Mouse (Mus musculus) R1 (cell line): Measurements from ENCODE around the gene Shank3.

Source experiments
- DNase-seq: peaks from one replicate; pipeline ENCODE4 v3.0.0-alpha.2; 2018; ENCODE audit warnings: low read depth, low spot score

The Shank3 gene

GRCm38 (mm10) chr15:89477091-89477491 lies 22.3 kb upstream of the Shank3 start, which contains the start of gene Arsa:
Arsa (minus strand) TSS chr15:89477425.
- no peak for DNase-seq

DNA sequence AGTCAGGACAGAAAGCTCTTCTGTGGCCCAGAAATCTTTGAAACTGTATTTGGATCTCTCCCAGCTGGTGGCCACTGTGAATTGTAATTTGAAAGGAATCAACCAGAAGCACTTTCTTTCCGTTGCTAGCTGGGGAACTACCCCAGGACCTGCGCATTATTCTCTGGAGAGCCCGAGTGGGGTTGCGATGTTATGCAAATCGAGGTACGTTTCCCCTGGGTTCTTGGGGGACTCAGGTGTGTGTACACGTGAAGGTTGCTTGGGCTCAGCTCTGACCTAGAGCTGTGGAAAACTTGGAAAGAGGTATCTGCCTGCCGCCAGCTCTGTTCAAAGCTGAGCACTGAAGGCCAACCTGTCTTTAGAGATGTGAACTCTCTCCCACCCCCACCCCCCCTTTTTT lies 21.6 kb upstream of the Shank3 start:
- DNase-seq: peak; percentile 88

DNA sequence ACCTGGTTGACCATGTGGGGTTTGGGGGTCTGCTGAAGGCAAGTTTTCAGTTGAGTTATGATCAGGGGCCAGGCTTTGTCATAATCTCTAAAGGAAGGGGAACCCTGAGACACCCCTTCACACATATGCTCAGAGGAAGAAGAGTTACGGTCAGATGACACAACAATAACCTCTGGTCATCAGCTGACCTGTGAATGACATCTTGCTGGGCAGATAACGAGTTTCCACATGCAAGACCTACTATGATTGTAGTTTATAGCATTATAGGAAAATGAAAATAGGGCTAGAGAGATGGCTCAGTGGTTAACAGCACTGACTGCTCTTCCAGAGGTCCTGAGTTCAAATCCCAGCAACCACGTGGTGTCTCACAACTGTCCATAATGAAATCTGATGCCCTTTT lies 20.8 kb upstream of the Shank3 start:
- no peak for DNase-seq

DNA sequence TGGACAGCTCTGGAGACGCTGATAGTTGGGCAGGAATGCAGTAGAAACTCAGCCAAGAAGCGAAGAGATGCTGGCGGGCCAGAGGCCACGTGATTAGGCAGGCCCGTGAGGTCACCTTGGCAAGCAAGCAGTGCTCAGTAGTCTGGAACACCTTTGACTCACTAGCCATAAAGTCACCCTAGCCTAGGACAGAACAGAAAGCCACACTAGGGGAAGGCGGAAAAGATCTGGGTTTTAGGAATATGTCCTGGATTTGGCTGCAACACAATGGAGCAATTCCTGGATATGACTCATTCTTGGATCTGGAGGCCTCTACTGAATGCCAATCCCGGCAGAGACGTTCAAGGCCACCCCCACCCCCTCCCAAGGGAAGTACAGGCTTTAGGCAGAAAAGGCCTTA lies 18.8 kb upstream of the Shank3 start:
- DNase-seq: peak; percentile 74

- no peak for DNase-seq
These were observed 11.2 kb upstream of the Shank3 start for GRCm38 (mm10) chr15:89488182-89488581.

DNA sequence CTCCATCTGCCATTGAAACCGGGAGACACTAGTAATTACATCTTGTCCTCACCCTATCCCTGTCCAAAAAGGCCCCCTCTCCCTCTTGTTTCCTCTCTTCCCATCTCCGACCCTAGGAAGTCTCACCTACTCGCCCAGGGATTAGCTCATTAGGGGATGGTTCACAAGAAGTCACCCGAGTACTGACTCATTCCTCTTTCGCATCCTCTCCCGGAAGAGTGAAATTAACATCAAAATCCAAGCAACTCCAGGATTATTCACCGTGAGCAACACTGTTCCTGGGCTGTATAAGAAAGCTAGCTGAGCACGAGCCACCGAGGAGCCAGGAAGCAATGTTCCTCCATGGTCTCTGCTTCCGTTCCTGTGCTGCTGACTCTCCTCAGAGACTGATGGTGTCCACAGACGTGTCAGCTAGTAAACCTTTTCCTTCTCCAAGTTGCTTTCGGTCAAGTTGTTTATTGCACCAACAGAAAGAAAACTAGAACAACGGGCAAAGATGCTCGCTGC lies 10.8 kb upstream of the Shank3 start:
- DNase-seq: peak; percentile 87

DNA sequence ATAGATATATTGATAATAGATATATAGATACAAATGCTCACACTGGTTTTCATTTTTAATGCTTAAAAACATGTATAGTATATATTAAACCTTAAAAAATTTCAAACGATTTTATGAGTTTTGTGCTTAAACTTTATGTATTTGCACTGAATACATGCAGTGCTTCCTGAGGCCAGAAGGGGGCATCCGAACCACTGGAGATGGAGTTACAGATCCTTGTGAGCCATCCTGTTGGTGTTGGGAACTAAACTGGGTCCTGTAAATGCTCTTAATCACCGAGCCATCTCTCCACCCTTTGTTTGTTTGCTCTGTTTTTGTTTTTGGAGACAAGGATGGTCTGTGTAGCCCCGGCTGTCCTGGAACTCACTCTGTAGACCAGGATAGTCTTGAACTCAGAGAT lies 4.5 kb upstream of the Shank3 start:
- peak; percentile 66 for DNase-seq

DNA sequence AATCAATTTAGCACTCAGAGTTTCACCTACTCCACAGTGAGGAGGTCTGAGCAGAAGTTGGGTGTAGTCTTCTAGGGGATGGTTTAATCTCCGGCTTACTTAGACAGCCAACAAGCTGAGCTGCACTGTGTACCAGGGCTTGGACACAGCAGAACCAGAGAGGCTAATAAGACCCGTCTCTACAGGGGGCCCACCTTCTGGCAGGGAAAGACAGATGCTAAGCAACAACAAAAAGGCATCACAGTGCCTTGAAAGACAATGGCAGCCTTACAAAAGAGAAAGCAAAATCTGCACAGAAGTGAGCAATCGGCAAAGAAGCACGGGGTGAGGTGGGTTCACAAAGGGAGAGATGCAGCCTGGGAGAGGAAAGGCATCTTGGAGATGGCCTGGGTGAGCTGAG lies 3.3 kb upstream of the Shank3 start:
- DNase-seq: peak; percentile 88

- DNase-seq: no peak
These were observed 2.6 kb upstream of the Shank3 start for GRCm38 (mm10) chr15:89496841-89497240.

- no peak for DNase-seq
These were observed 1.9 kb upstream of the Shank3 start for GRCm38 (mm10) chr15:89497391-89498048.

DNA sequence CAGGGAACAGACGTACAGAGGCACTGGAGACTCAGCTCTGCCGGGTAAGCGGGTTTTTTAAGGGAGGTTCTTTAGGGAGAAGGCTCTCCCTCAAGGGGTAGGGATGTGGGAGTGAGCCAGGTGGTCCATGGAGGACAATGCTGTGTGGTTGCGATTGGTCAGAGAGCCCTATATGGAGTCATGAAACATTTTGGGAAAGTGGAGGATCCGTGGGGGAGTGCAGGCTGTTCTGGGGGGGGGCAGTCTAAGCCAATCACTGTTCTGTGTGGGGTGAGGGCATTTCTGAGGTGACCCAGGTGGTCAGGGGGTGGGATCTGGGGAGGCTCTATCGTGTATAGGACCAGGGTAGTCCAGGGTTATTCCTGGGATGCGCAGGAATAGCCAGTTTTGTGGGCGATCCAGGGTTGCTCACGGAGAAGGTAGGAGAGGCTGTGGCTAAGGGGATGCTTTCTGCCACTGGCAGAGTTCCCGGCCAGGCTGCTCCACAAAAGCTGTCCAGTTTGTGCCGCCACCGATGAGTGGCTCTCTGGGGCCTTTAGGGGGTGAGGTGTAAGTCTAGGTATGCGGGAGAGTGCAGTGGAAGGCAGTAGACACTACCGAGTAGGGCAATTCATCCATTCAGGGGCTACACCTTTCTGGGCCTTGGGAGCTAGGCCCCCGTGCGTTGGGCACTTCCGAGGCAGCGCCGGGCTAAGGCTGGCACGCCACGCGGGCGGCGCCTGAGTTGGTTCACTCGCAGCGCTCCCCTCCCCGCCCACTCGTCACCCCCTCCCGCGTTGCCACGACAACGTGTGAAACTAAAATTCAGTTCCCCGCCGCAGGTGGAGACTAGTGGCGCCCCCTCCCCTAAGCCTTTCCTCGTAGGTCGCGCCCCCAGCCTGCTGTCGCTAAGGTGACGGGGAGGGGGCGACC lies 1.1 kb upstream of the Shank3 start:
- DNase-seq: peak; percentile 77

DNA sequence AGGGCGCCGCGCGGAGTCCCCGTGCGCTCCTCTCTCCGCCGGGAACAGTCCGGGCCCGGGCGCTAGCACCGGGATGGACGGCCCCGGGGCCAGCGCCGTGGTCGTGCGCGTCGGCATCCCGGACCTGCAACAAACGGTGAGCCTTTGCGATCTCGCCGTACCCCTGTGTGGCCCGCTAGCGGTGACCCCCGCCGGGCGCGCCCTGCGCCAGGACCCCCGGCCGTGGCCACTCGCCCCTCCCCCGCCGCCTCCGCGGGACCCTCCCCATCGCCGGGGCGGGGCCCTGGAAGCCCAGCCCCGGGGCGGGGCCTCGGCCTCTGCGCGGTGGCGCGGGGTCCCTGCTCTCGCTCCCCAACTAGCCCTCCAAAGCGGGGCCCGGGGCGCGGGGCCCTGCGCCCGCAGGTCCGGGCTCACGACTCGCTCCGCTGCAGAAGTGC lies 379 bp downstream of the Shank3 start:
- no peak for DNase-seq

GRCm38 (mm10) chr15:89500221-89500791 lies 883 bp downstream of the Shank3 start:
- peak; percentile 93 for DNase-seq

- DNase-seq: no peak
These were observed 1.9 kb downstream of the Shank3 start for GRCm38 (mm10) chr15:89501321-89501720.

GRCm38 (mm10) chr15:89504838-89505237 lies 5.4 kb downstream of the Shank3 start:
- DNase-seq: no peak

DNA sequence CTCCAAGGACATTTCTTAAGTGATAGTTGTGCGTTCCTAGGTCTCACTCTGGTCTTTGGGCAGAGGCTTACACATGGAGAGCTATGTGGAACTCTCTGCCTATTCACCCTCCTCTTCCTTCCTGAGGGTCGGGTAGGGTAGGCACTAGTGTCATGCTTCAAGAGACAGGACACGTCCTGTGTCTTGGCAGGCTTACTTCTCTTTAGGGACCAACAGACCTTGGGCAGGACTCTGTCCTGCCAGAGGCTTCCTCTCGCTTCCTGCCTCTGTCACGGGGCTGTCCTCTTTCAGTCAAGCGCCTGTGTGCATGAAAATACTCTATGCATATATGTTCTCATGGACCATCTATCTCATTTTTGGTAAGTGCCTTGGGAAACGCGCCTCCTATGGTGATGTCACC lies 8.3 kb downstream of the Shank3 start:
- DNase-seq: no peak

- DNase-seq: no peak
These were observed 13.3 kb downstream of the Shank3 start for GRCm38 (mm10) chr15:89512679-89513078.

DNA sequence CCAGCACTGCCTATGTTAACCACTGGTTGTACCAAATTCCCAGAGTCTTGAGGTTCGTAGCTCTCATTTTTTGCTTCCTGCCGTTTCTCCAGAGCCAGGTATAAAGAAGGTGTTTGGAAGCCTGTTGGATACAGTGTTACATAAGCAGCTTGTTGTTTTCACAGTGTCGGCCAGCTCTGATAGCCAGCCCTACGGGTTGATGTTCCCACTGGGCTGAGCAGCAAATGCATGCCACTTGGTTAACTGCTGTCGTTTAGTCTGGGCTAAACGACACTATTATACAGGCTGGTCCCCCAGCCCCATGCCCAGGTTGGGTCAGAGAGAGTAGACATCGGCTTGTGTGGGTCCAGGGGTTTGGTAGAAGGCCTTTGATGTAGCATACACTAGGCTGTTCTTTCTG lies 22.5 kb downstream of the Shank3 start:
- no peak for DNase-seq

DNA sequence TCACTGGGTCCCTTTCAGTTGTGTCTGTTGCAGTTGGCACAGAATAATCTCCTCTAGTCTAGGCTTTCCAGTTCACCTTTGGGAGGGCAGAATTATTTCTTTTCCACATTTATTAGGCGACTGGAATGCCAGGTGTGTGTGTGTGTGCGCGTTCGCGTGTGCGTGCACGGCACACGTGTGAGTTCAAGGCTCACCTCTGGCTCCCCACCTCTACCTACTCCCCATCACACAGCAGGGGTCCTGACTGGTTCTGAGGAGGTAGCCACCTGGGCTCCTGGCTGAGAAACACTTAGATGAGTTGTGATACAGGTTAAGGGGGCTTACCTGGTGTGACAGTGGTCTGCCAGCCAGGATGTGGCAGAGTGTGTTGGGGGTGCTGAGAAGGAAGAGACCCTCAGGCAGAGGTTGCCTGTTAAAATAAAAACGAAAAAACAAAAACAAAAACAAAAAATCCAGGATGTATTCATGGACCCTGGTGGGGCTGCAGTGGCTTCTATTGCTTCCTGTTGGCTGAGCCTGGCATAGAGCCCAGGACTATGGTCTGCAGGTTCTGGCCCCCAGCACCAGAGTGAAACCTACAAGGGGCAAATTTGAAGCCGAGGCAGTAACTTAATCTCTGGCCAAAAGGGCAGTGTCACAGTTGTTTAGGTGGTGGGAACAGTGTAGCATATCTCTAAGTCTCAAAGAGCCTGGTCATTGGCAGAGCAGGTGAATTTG lies 23.3 kb downstream of the Shank3 start:
- DNase-seq: no peak

DNA sequence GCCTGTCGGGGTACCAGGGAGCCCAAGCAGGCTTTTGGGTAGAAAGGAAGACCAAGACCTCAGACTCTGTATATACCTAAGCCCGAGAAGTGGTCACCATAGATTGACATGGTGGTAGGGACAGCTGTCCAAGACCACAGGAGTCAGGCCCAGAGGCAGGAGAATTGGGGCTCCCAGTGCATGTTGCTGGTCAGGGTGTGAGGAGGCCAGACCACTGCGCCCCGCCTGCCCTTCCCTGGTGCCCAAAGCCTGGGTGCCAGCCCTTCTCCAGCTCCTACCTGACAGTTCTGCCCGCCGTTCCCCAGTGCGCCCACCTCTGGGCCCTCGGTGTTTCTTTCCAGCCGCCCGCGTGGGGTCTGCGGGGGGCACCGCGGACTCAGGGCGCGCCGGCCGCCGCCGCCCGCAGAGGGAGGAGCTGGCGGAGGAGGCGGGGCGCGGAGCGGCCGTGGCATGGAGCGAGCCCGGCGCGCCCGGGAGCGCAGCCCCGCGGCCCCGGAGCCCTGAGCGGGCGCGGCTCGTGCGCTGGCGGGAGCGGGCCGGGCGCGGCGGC lies 23.9 kb downstream of the Shank3 start:
- no peak for DNase-seq

DNA sequence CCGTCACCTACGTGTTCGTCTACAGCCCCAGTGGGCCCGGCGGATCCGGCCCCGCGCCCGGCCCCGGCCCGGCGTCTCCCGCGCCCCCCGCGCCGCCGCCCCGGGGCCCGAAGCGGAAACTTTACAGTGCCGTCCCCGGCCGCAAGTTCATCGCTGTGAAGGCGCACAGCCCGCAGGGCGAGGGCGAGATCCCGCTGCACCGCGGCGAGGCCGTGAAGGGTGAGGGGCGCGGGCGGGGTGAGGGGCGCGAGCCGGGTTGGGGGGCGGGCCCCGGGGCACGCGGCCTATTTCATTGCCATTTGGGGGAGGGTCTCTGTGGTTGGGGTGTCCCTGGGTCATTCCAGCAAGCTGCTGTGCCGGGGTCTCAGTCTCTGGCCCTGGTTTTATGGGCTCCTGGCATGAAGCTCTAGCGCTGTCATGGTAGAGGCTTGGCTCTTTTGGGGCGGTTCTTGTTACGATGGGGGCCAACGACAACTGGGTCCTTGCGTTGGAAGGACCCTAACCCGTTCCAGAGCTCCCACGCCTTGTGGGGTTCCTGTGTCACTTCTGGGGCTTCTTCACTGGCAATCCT lies 24.7 kb downstream of the Shank3 start:
- peak; percentile 28 for DNase-seq
